In the genomic region with DNA sequence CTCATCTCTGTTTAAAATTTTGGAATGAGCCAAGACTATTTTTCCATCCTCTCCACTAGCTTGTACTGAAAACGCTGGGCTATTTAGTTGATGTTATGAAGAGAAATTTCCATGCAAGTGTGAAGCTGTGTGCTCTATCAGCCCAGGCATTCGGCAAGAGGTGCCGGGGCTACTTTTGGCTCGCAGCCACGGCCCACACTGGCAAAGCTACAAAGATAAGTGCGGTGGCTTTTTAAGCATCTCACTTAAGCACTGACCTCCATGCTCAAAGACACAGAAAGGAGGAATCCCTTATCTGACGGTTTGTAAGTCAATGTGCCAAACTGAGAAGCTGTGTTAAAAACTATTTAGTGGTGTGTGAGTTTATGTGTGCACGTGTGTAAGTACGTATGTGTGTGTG, we compare ENCODE assay signal across 9 mouse cellular contexts.
"Had no signal": no experiment of that assay in that cellular context is flagged by ENCODE, and none has a peak within 500 bp of the region (broad histone marks: within the 10 kb centered on the region; RNA-seq: fewer than 3 reads in every experiment).

No protein-coding gene starts in this region.

- H3K27me3 ChIP-seq: limb, embryonic 15.5 days; liver, embryonic 12.5 days; lung, embryonic 15.5 days; midbrain, embryonic 13.5 days had no signal

- DNase-seq: kidney, postnatal 14 days; layer of hippocampus, postnatal 36 days; right cerebral cortex, postnatal 14 days; thymus, postnatal 25 days had no signal

- H3K4me3 ChIP-seq: kidney, embryonic 15.5 days; limb, embryonic 15.5 days; liver, embryonic 12.5 days; lung, embryonic 15.5 days; midbrain, embryonic 13.5 days had no signal

- H3K4me2 ChIP-seq: kidney, embryonic 15.5 days; limb, embryonic 15.5 days; liver, embryonic 12.5 days; lung, embryonic 15.5 days; midbrain, embryonic 13.5 days had no signal

- ATAC-seq: liver, embryonic 12.5 days; midbrain, embryonic 13.5 days had no signal

- H3K9me3 ChIP-seq: kidney, embryonic 15.5 days; limb, embryonic 15.5 days; liver, embryonic 12.5 days; lung, embryonic 15.5 days; midbrain, embryonic 13.5 days had no signal

- H3K4me1 ChIP-seq: limb, embryonic 15.5 days; liver, embryonic 12.5 days; lung, embryonic 15.5 days had no signal

- H3K36me3 ChIP-seq: kidney, embryonic 15.5 days; limb, embryonic 15.5 days; liver, embryonic 12.5 days; lung, embryonic 15.5 days had no signal

- H3K9ac ChIP-seq: kidney, embryonic 15.5 days; limb, embryonic 15.5 days; liver, embryonic 12.5 days; lung, embryonic 15.5 days; midbrain, embryonic 13.5 days had no signal

- H3K27ac ChIP-seq: kidney, embryonic 15.5 days; limb, embryonic 15.5 days; liver, embryonic 12.5 days; lung, embryonic 15.5 days; midbrain, embryonic 13.5 days had no signal
